Mouse (Mus musculus) lung, postnatal 0 days (tissue): ENCODE results near the gene Ube2f.

Experiments
- CTCF ChIP-seq: IDR thresholded peaks from 2 replicates; pipeline ENCODE4 v1.5.1; 2016; ENCODE audit warnings: antibody characterized with exemption, mild to moderate bottlenecking
- EP300 ChIP-seq: IDR thresholded peaks from 2 replicates; pipeline ENCODE4 v1.6.1; 2016; ENCODE audit warnings: antibody characterized with exemption, mild to moderate bottlenecking, control low read depth

- TF ChIP-seq CTCF, result no peak
- no peak for TF ChIP-seq EP300
Measured at GRCm38 (mm10) chr1:91299707-91300426, 49.8 kb downstream of the Ube2f start.
